In the genomic region with DNA sequence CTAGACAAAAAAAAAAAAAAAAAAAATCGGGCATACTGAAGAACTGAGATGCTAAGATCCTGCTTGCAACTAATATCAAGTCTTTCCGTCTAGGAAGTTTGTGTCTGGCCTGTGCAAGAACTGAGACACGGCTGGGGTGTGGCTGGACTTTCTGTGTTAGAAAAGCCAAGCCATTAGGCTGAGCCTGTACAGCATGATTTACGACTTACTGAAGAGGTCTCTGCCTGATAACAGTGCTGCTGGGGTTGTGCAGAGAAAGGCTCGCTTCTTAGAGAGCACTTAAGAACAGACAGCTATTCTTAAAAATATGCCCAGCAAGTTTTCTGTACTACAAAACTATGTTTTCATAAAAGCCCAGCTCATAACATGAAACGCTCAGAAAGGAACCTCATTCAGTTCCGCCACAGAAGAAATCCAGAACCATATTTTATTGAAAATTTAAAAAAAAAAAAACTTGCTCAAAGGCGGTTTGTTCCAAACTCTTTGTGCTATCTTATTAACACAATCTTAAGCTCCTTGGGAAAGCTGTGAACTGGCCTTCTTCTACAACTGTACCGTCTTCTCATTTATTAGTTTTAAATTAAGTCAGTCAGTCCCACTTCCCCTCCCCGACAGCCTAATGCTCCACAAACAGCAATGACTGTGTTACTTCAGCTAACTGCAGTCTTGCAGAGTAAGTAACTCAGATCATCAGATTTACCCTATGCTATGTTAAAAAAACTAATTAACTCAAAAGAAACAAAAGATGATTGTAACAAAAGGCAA, we compare ENCODE assay signal across 9 mouse cellular contexts. TPM values are rescaled to one million over a fixed set of nuclear protein-coding genes. Genes with fewer than 3 reads are reported as not detected.
A peak's percentile ranks its signal among the peaks of the same experiment; 100 is the strongest.
DNase-seq lines count a peak whose midpoint lies in the region; ATAC-seq and TF ChIP-seq lines count a peak whose summit lies in the region.
"Had no signal": no experiment of that assay in that cellular context is flagged by ENCODE, and none has a peak within 500 bp of the region (broad histone marks: within the 10 kb centered on the region; RNA-seq: fewer than 3 reads in every experiment).

No protein-coding gene starts in this region.

- no peaks in the 10 kb centered on the region for H3K27me3 ChIP-seq in kidney, embryonic 14.5 days (ENCODE audit: control insufficient read depth, insufficient read depth, low read length)
- H3K27me3 ChIP-seq: limb, embryonic 12.5 days had no signal

- DNase-seq in kidney, postnatal 36 days = no peak
- DNase-seq in MN1 (ENCODE audit: low spot score) = peak; percentile 61
- no peak for DNase-seq in cerebellum, postnatal 14 days
- no peak for DNase-seq in thymus, adult 18-20 months
- DNase-seq: gastrocnemius, postnatal 10 days had no signal

- ATAC-seq in kidney, embryonic 14.5 days (ENCODE audit: low FRiP score, low TSS enrichment) = peak; percentile 83; the same call in 1 of the 2 replicates
- peak; percentile 58 for ATAC-seq in megakaryocyte progenitor cell, adult 5-6 weeks (replicated peaks; ENCODE audit: poor library complexity)

- no peak overlapping the region for H3K9ac ChIP-seq in kidney, embryonic 14.5 days (ENCODE audit: low read depth, low read length)
- H3K9ac ChIP-seq: limb, embryonic 12.5 days had no signal

- H3K9me3 ChIP-seq in kidney, embryonic 14.5 days (ENCODE audit: control insufficient read depth, low read length) = no peaks in the 10 kb centered on the region
- H3K9me3 ChIP-seq: limb, embryonic 12.5 days had no signal

- 34% methylated on average over 10 of the region's 10 CpGs for WGBS in kidney, embryonic 14.5 days

- H3K4me2 ChIP-seq in kidney, embryonic 14.5 days (replicated peaks; ENCODE audit: low read depth, low read length) = no peak overlapping the region
- H3K4me2 ChIP-seq: limb, embryonic 12.5 days had no signal

- TF ChIP-seq POLR2A in embryonic fibroblast, embryonic 13.5 days (IDR thresholded peaks at IDR 0.05; ENCODE audit: low read depth, low read length) = no peak

- H3K4me1 ChIP-seq in kidney, embryonic 14.5 days (ENCODE audit: control insufficient read depth, insufficient read depth, low read length) = peaks cover 19% of the 10 kb centered on the region; the same call in 1 of the 2 replicates
- peaks cover 31% of the 10 kb centered on the region for H3K4me1 ChIP-seq in embryonic fibroblast, embryonic 13.5 days (ENCODE audit: control insufficient read depth, insufficient read depth, low read length)

- no peak overlapping the region for H3K4me3 ChIP-seq in kidney, embryonic 14.5 days (ENCODE audit: low read length)
- H3K4me3 ChIP-seq in embryonic fibroblast, embryonic 13.5 days (ENCODE audit: insufficient read depth, low read length) = no peak overlapping the region
- H3K4me3 ChIP-seq: limb, embryonic 12.5 days had no signal

- no peaks in the 10 kb centered on the region for H3K36me3 ChIP-seq in kidney, embryonic 14.5 days (ENCODE audit: control insufficient read depth, insufficient read depth, low read length)
- H3K36me3 ChIP-seq: limb, embryonic 12.5 days had no signal

- no peak overlapping the region for H3K27ac ChIP-seq in kidney, embryonic 14.5 days (ENCODE audit: low read depth, low read length)
- peak overlapping the region; percentile 22; the same call in 1 of the 2 replicates for H3K27ac ChIP-seq in embryonic fibroblast, embryonic 13.5 days (ENCODE audit: insufficient read depth, low read length)
- H3K27ac ChIP-seq: limb, embryonic 12.5 days had no signal

- TF ChIP-seq CTCF in embryonic fibroblast, embryonic 13.5 days (IDR thresholded peaks at IDR 0.05; ENCODE audit: borderline replicate concordance, insufficient read depth, low read length) = no peak

RNA-seq across cellular contexts. Expression of gene Arhgap21, which starts 26.1 kb away (rescaled TPM):
- polyA plus RNA-seq in kidney, embryonic 14.5 days (2014; fragmentation: Nextera tagmentation; extraction: Ambion mirVana) = 14.4 and 15.9 TPM in 2 replicates
- polyA plus RNA-seq in embryonic fibroblast, embryonic 13.5 days (2011; ENCODE audit: insufficient read length, low read depth, missing spikeins) = 82.7 and 83.0 TPM in 2 replicates
- 34.4 and 37.6 TPM in 2 replicates for total RNA-seq in megakaryocyte progenitor cell, adult 5-6 weeks (2015)
- total RNA-seq in megakaryocyte progenitor cell, adult 5-6 weeks (2017) = 15.3 and 28.7 TPM in 2 replicates
